Mouse (Mus musculus) liver, adult 2 months (tissue): ENCODE measurements around the gene Rph3al. TPM values are rescaled to one million over a fixed set of nuclear protein-coding genes. Genes with fewer than 3 reads are reported as not detected.

ENCODE experiments used
- DNase-seq: peaks from one replicate; pipeline ENCODE4 v3.0.0-alpha.2; 2011; ENCODE audit warnings: low read depth, low spot score; ENCODE audit errors: extremely low read depth
- H3K27ac ChIP-seq: fragments of 200-500 bp; replicated peaks from 2 replicates; pipeline ENCODE4 v1.5.1; 2012; ENCODE audit warnings: low read depth, mild to moderate bottlenecking, control low read depth, inconsistent platforms, low read length; ENCODE audit not compliant: insufficient read depth
- H3K27me3 ChIP-seq: fragments of 200-500 bp; 2 replicates; pipeline ENCODE4 v1.6.1; 2012; ENCODE audit warnings: mild to moderate bottlenecking, moderate library complexity, low read length, inconsistent platforms; ENCODE audit not compliant: control insufficient read depth, insufficient read depth
- H3K36me3 ChIP-seq: fragments of 200-500 bp; 2 replicates; pipeline ENCODE4 v1.6.1; 2012; ENCODE audit warnings: low read length, inconsistent platforms; ENCODE audit not compliant: control insufficient read depth, insufficient read depth
- H3K4me1 ChIP-seq: fragments of 200-500 bp; 2 replicates; pipeline ENCODE4 v1.6.1; 2011; ENCODE audit warnings: low read length; ENCODE audit not compliant: control insufficient read depth, insufficient read depth
- H3K4me3 ChIP-seq: fragments of 200-500 bp; 2 replicates; pipeline ENCODE4 v1.5.1; 2011; ENCODE audit warnings: low read depth, mild to moderate bottlenecking, control low read depth, low read length, moderate library complexity; ENCODE audit not compliant: insufficient read depth
- H3K79me2 ChIP-seq: fragments of 200-500 bp; 2 replicates; pipeline ENCODE4 v1.6.1; 2012; ENCODE audit warnings: inconsistent platforms, mild to moderate bottlenecking, low read length, moderate library complexity; ENCODE audit not compliant: control insufficient read depth, insufficient read depth
- H3K9ac ChIP-seq: fragments of 200-500 bp; 2 replicates; pipeline ENCODE4 v1.6.1; 2012; ENCODE audit warnings: low read depth, mild to moderate bottlenecking, control low read depth, inconsistent platforms, low read length
- CTCF ChIP-seq: fragments of 200-500 bp; IDR thresholded peaks from 2 replicates; pipeline ENCODE4 v1.5.1; 2011; ENCODE audit warnings: low read depth, low read length, control low read depth
- POLR2A ChIP-seq: fragments of 200-500 bp; IDR thresholded peaks from 2 replicates; pipeline ENCODE4 v1.6.1; 2011; ENCODE audit warnings: low read length, control low read depth; ENCODE audit not compliant: insufficient read depth; ENCODE audit errors: extremely low read depth
- WGBS: fragments of 180-500 bp; shearing (Covaris S2); methylation state at CpG from one replicate; pipeline ENCODE4 v1.1.7; 2018; 5-methylcytosine and 5-hydroxymethylcytosine counted together
- polyA plus RNA-seq: library from polyadenylated mRNA; depleted of rRNA; stranded (reverse); fragments of >200 nt; gene quantifications from 2 replicates; pipeline ENCODE4 v1.2.3, GENCODE M21; 2012
- total RNA-seq: library from RNA; depleted of rRNA; stranded (reverse); fragments of >200 nt; gene quantifications from 2 replicates; pipeline ENCODE4 v1.2.3, GENCODE M21; 2014

Rph3al gene
- total and polyA plus RNA-seq, 2 experiments: 1.3 to 2.4 TPM

DNA sequence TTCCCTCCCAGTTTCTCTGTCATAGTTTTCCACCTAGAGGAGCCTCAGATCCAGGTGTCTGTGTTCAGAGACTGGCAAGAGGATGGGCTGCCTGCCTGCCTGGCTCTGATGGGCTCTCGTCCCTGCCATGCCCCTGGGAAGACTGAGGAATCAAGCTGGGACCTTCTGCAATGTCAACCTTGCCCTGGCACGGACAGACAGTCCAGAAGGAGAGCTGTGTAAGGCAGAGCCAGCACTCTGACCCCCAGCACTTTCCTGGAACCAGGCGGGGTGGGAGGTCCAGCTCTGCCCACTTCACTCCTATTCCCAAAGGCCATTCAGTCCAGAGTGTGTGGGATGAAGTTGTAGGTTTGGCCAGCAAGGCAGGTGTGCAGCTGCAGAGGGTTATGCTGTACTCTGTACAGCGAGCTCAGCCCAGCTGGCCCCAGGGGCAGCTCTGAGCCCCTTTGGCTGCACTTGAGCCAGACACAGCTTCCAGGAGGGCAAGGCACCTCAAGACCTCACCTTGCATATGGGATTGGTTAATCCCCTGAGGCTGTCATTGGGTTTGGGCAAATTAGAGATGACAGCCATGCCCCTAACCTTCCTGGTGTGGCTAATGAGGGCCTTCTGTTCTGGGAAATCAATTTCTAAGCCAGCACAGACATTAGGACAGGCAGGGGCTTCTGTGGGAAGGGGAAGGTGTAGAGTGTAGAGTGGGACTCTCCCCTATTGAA lies 95.2 kb downstream of the Rph3al start:
- 85% methylated on average over 4 of the region's 4 CpGs for WGBS
- H3K36me3 ChIP-seq: no peaks in the 10 kb centered on the region
- no peak overlapping the region for H3K9ac ChIP-seq
- TF ChIP-seq POLR2A: no peak
- no peak for TF ChIP-seq CTCF
- no peak overlapping the region for H3K4me3 ChIP-seq
- H3K27ac ChIP-seq: no peak overlapping the region
- DNase-seq: no peak
- H3K79me2 ChIP-seq: no peaks in the 10 kb centered on the region
- H3K27me3 ChIP-seq: no peaks in the 10 kb centered on the region
- no peaks in the 10 kb centered on the region for H3K4me1 ChIP-seq

GRCm38 (mm10) chr11:75841503-75841902 lies 96.7 kb downstream of the Rph3al start:
- no peak for DNase-seq
- Histone ChIP-seq H3K4me1 (no peaks in the 10 kb centered on the region), H3K36me3 (no peaks in the 10 kb centered on the region), H3K4me3 (no peak overlapping the region), H3K79me2 (no peaks in the 10 kb centered on the region), H3K27me3 (no peaks in the 10 kb centered on the region), H3K9ac (no peak overlapping the region), H3K27ac (no peak overlapping the region)
- TF ChIP-seq POLR2A (no peak), CTCF (no peak)
- WGBS: 87% methylated on average over 3 of the region's 3 CpGs

- TF ChIP-seq CTCF (no peak), POLR2A (no peak)
- WGBS: 90% methylated on average over 12 of the region's 12 CpGs
- Histone ChIP-seq H3K27me3 (no peaks in the 10 kb centered on the region), H3K9ac (no peak overlapping the region), H3K36me3 (no peaks in the 10 kb centered on the region), H3K4me1 (no peaks in the 10 kb centered on the region), H3K27ac (no peak overlapping the region), H3K79me2 (no peaks in the 10 kb centered on the region), H3K4me3 (no peak overlapping the region)
- DNase-seq: no peak
These were observed 98.4 kb downstream of the Rph3al start for GRCm38 (mm10) chr11:75839536-75840430.

- no peak overlapping the region for H3K27ac ChIP-seq
- H3K27me3 ChIP-seq: no peaks in the 10 kb centered on the region
- no peaks in the 10 kb centered on the region for H3K36me3 ChIP-seq
- DNase-seq: no peak
- TF ChIP-seq POLR2A: no peak
- TF ChIP-seq CTCF: no peak
- no peak overlapping the region for H3K4me3 ChIP-seq
- WGBS: 85% methylated on average over 10 of the region's 10 CpGs
- no peak overlapping the region for H3K9ac ChIP-seq
- H3K4me1 ChIP-seq: no peaks in the 10 kb centered on the region
- no peaks in the 10 kb centered on the region for H3K79me2 ChIP-seq
These were observed 99.3 kb downstream of the Rph3al start for GRCm38 (mm10) chr11:75838861-75839426.

DNA sequence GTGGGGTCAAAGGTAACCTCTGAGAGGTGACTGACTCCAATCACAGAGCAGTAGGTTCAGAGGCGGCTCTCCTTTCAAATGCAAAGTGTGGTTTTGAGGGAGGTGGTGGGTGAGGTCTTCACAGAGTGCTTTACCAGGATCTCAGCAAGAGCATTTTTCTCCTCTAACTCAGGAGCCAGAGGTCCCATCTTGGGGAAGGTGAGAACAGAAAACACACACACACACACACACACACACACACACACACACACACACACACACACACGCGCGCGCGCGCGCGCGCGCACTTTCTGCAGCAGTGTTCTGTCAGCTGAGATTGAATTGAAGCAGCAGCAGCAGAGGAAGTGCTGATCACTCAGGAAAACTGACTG lies 102.0 kb downstream of the Rph3al start:
- Histone ChIP-seq H3K27ac (no peak overlapping the region), H3K9ac (no peak overlapping the region), H3K27me3 (no peaks in the 10 kb centered on the region), H3K4me3 (no peak overlapping the region), H3K36me3 (no peaks in the 10 kb centered on the region), H3K4me1 (no peaks in the 10 kb centered on the region), H3K79me2 (no peaks in the 10 kb centered on the region)
- DNase-seq: no peak
- 92% methylated on average over 11 of the region's 11 CpGs for WGBS
- TF ChIP-seq POLR2A (no peak), CTCF (no peak)
